Mouse (Mus musculus) forebrain, embryonic 15.5 days (tissue): Measurements from ENCODE around the gene Gm42906. TPM values are rescaled to one million over a fixed set of nuclear protein-coding genes. Genes with fewer than 3 reads are reported as not detected.

Source experiments
- ATAC-seq: fragments of 200-750 bp; cut with Nextera tagmentation; replicated peaks from 2 replicates; pipeline ENCODE4 v1.8.0; 2017; ENCODE audit warnings: mild to moderate bottlenecking, moderate TSS enrichment, moderate library complexity
- H3K27ac ChIP-seq: fragments of 300-500 bp; sonication (generic); replicated peaks from 2 replicates; pipeline ENCODE4 v1.5.1; 2015; ENCODE audit warnings: mild to moderate bottlenecking, inconsistent platforms
- H3K27me3 ChIP-seq: fragments of 300-500 bp; sonication (generic); 2 replicates; pipeline ENCODE4 v1.6.1; 2015; ENCODE audit warnings: inconsistent platforms
- H3K36me3 ChIP-seq: fragments of 300-500 bp; sonication (generic); 2 replicates; pipeline ENCODE4 v1.6.1; 2015; ENCODE audit warnings: mild to moderate bottlenecking, inconsistent platforms
- H3K4me1 ChIP-seq: fragments of 300-500 bp; sonication (generic); 2 replicates; pipeline ENCODE4 v1.6.1; 2015; ENCODE audit warnings: inconsistent platforms
- H3K4me2 ChIP-seq: fragments of 300-500 bp; sonication (generic); replicated peaks from 2 replicates; pipeline ENCODE4 v1.6.1; 2015; ENCODE audit warnings: mild to moderate bottlenecking, inconsistent platforms
- H3K4me3 ChIP-seq: fragments of 300-500 bp; sonication (generic); 2 replicates; pipeline ENCODE4 v1.5.1; 2015; ENCODE audit warnings: mild to moderate bottlenecking, inconsistent platforms
- H3K9ac ChIP-seq: fragments of 300-500 bp; sonication (generic); replicated peaks from 2 replicates; pipeline ENCODE4 v1.6.1; 2015; ENCODE audit warnings: mild to moderate bottlenecking, inconsistent platforms
- H3K9me3 ChIP-seq: fragments of 300-500 bp; sonication (generic); 2 replicates; pipeline ENCODE4 v1.6.1; 2016; ENCODE audit warnings: inconsistent platforms
- WGBS: fragments of 180-500 bp; shearing (Covaris S2); methylation state at CpG from one replicate; pipeline ENCODE4 v1.1.7; 2015; ENCODE audit warnings: mixed read lengths; 5-methylcytosine and 5-hydroxymethylcytosine counted together
- polyA plus RNA-seq: library from polyadenylated mRNA; unstranded; fragments of >200 nt; fragmentation: Nextera tagmentation; extraction: Ambion mirVana; gene quantifications from 2 replicates; pipeline ENCODE4 v1.2.1, GENCODE M21; 2015

Gm42906 gene
- polyA plus RNA-seq, 1 experiment from 2014 or later = not detected

DNA sequence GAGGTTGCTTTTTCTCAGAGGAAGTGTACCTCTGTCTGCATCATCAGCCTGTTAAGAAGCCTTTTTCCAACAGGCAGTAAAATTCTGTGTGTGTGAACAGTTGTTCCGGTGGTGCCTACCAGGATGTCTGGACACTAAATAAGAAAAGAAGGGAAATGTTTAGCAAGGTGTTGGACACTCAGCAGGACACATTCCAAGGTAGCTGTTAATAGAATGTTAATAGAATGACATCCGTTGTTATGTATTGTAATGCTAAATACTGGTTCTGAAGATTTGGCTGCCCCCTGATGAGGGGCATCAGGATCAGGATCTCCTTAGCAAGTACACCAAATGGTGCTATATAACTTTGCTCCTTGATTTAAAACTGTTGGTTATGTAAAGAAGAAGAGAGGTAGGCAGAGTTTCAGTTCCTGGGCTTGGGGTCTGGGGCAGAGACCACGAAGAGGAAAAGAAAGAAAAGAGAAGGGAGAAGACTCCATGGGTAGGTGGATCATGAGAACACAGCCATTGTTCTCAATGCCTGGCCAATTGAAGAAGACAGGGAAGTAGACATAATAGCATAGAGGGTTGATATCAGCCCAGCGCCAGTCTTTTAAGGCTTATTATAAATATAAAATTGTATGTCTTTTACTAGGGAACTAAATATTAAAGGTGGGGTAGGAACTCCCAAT is 204.1 kb downstream of the Gm42906 start:
- Histone ChIP-seq H3K36me3 (no peaks in the 10 kb centered on the region), H3K4me2 (no peak overlapping the region), H3K27me3 (no peaks in the 10 kb centered on the region), H3K4me3 (no peak overlapping the region), H3K27ac (no peak overlapping the region), H3K9me3 (no peaks in the 10 kb centered on the region), H3K4me1 (0 out of 2 replicates have a peak, but pooled peaks cover 3% of the 10 kb centered on the region), H3K9ac (no peak overlapping the region)
- no peak for ATAC-seq
- 67% methylated on average over 4 of the region's 4 CpGs for WGBS

DNA sequence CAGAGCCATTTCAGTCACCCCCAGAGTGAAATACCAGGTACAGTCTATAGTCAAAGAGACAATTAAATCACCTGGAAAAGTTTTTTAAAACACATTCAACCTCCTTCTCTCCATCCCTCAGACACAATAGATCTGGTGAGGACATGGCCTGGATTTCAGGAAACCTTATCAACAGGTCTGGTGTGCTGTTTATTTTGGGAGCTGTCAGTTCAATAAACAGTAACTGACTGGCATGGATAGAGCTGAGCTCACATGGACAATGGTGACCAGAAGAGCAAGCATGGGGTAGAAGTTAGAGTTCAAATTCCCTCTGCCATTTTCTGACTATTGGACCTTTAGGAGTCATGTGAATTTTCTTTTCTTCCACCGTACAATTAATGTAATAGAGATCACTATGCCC is 205.2 kb downstream of the Gm42906 start:
- Histone ChIP-seq H3K9me3 (no peaks in the 10 kb centered on the region), H3K4me1 (no peaks in the 10 kb centered on the region), H3K27ac (no peak overlapping the region), H3K4me2 (no peak overlapping the region), H3K4me3 (no peak overlapping the region), H3K9ac (no peak overlapping the region), H3K27me3 (no peaks in the 10 kb centered on the region), H3K36me3 (no peaks in the 10 kb centered on the region)
- no peak for ATAC-seq
- WGBS = 92% methylated on average over 1 of the region's 1 CpGs

DNA sequence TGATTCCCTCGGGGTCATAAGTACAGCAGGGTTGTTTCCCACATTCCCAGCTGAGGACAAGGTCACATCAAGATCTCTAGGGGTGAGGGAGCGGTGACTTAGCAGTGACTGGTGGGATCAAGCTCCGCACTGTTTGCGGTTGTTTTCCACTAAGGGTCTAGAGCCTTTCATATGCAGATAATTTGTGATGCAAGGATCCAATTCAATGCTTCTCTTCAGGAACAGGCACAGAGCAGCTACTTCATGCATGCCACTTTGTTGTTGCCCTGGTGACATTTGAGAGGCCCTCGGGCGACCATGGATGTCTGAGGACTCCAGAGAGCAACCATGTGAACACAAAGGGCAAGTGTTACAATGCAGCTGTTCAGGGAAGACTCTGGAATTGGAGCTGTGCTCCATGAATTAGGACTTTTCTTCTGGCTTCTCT is 209.3 kb downstream of the Gm42906 start:
- whole genome bisulfite sequencing = 15% methylated on average over 6 of the region's 6 CpGs
- ATAC-seq = peak; percentile 48; the same call in 1 of the 2 replicates
- Histone ChIP-seq H3K27ac (no peak overlapping the region), H3K9ac (no peak overlapping the region), H3K36me3 (no peaks in the 10 kb centered on the region), H3K4me2 (no peak overlapping the region), H3K4me3 (no peak overlapping the region), H3K4me1 (no peaks in the 10 kb centered on the region), H3K27me3 (no peaks in the 10 kb centered on the region), H3K9me3 (no peaks in the 10 kb centered on the region)

DNA sequence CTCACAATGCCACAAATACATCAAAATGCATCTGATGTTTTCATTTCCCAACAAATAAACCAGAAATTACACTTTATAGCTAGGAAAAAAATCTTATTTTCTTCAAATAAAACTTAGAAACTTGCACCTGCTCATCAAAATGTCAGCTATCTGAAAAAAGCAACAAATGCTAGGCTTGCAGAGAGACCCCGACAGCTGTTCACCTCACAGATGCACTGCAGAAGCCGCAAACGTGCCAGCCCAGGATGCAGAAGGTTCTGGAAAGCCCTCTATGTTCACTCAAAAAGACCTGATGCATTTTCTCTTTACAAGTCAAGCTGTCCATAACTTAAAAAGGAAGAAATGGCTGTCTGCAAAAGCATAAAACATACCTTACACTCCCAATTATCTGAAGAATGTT is 214.9 kb downstream of the Gm42906 start:
- ATAC-seq = no peak
- H3K9ac ChIP-seq = no peak overlapping the region
- no peak overlapping the region for H3K4me2 ChIP-seq
- no peaks in the 10 kb centered on the region for H3K36me3 ChIP-seq
- H3K27me3 ChIP-seq = no peaks in the 10 kb centered on the region
- no peak overlapping the region for H3K27ac ChIP-seq
- 79% methylated on average over 3 of the region's 3 CpGs for WGBS
- no peaks in the 10 kb centered on the region for H3K4me1 ChIP-seq
- no peak overlapping the region for H3K4me3 ChIP-seq
- H3K9me3 ChIP-seq = no peaks in the 10 kb centered on the region

DNA sequence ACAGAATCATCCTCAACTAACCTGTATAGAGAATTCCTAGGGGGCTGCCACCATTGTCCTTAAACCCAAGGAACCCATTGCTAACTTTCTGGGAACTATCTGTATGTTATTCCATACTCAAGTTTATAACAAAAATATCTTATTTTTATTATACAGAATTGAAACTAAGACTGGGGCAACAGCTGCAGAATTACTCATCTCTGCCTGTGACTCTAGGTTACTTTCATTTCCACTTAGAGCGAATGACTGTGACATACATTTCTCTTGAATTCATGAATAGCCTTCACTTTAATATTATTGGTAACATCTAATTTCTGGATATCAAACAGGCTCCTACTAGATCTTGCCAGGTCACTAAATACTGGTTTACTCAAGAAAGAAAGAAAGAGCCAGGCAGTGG is 217.1 kb downstream of the Gm42906 start:
- Histone ChIP-seq H3K27me3 (no peaks in the 10 kb centered on the region), H3K4me2 (no peak overlapping the region), H3K4me1 (no peaks in the 10 kb centered on the region), H3K9ac (no peak overlapping the region), H3K27ac (no peak overlapping the region), H3K36me3 (no peaks in the 10 kb centered on the region), H3K9me3 (no peaks in the 10 kb centered on the region), H3K4me3 (no peak overlapping the region)
- WGBS = 98% methylated on average over 1 of the region's 1 CpGs
- no peak for ATAC-seq

DNA sequence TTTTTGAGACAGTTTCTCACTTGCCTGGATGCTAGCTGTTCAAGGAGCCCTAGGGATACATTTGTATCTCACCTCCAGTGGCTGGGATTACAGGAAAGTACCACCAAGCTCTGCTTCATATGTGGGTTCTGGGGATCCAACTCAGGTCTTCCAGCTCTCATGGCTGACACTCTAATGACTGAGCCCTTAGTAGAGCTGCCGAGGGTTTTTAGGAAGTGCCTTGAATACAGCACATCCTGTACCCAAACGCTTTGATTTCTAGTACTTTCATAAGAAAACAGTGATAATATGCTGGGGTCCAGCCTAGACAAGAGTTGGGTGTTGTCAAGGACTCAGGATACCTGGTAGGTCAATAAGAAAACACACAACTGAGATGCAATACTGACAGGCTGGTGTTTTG is 217.9 kb downstream of the Gm42906 start:
- WGBS = 85% methylated on average over 2 of the region's 2 CpGs
- Histone ChIP-seq H3K27me3 (no peaks in the 10 kb centered on the region), H3K9me3 (no peaks in the 10 kb centered on the region), H3K9ac (no peak overlapping the region), H3K4me1 (no peaks in the 10 kb centered on the region), H3K36me3 (no peaks in the 10 kb centered on the region), H3K27ac (no peak overlapping the region), H3K4me3 (no peak overlapping the region), H3K4me2 (no peak overlapping the region)
- no peak for ATAC-seq

DNA sequence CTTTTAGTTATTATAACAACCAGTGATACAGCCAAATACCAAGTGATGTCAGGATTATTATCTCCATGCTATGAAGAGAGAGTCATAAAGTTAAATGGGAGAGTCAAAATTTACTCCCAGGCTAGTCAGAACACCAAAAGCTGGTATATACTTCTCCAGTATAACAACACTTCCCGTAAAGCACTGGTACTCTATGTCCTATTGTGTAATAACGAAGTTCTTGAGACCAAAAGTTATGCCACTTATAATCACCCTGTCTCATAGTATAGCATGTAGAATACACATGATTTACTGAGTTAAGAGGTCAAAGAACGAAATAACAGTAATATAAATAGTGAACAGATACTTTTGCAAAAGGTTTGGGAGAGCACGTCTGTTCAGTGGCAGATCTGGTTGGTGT is 222.9 kb downstream of the Gm42906 start:
- H3K27me3 ChIP-seq = no peaks in the 10 kb centered on the region
- no peak overlapping the region for H3K4me3 ChIP-seq
- H3K27ac ChIP-seq = no peak overlapping the region
- H3K36me3 ChIP-seq = no peaks in the 10 kb centered on the region
- H3K4me1 ChIP-seq = no peaks in the 10 kb centered on the region
- no peaks in the 10 kb centered on the region for H3K9me3 ChIP-seq
- WGBS = 93% methylated on average over 4 of the region's 4 CpGs
- no peak overlapping the region for H3K9ac ChIP-seq
- no peak for ATAC-seq
- no peak overlapping the region for H3K4me2 ChIP-seq

DNA sequence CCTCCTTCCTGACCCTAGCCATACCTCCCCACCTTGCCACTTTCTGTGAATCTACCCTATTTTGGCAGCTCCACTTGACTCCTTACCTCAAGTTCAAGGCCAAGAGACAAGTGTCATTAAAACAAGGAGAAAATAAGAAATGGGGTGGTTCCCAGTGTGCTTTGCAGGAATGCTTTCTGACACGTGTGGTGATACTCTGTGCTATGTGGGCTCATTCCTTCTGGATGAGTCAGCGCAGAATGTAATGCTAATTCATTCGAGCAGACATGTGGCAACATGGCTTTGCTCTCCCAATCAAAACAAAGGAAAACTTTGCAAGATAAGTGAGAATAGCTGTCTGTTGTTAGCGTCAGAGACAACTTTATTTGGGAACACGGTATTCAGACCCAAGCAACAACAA is 225.0 kb downstream of the Gm42906 start:
- Histone ChIP-seq H3K9me3 (no peaks in the 10 kb centered on the region), H3K4me2 (no peak overlapping the region), H3K9ac (no peak overlapping the region), H3K27me3 (no peaks in the 10 kb centered on the region), H3K27ac (no peak overlapping the region), H3K36me3 (no peaks in the 10 kb centered on the region), H3K4me3 (no peak overlapping the region), H3K4me1 (no peaks in the 10 kb centered on the region)
- no peak for ATAC-seq
- WGBS = 64% methylated on average over 5 of the region's 5 CpGs

DNA sequence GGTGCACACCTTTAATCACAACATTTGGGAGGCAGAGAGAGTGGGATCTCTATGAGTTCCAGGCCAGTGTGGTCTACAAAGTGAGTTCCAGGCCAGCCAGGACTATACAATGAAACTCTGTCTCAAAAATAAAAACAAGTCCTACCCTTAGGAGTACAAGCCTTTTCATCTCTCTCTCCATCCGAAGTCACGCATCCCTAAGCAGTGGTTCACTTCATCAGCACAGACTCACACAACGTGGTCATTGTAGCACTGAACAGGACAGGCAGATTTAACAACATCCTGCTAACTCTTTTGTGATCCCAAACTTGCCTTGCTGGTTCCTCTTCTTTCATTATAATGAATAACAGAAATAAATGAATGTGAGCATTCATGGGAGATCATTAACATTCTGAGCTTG is 226.7 kb downstream of the Gm42906 start:
- no peak for ATAC-seq

DNA sequence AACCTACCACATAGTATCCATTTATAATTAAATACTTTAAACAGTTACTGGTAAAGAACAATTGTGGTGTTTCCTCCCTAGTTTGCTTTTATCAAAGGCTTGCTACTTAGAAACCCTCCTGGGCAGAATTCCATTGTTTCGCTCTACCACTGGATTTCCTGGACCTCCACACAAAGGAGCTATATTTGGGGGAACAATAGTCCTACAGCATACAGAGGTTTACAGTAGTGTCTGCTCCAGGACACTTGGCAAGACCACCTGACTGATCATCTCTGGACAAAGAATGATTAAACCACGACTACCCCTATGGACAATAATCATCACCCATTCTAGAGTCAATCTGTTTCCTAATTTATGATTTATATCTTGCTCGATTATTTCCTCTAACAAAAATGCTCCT is 228.7 kb downstream of the Gm42906 start:
- Histone ChIP-seq H3K36me3 (no peaks in the 10 kb centered on the region), H3K9me3 (no peaks in the 10 kb centered on the region), H3K27me3 (no peaks in the 10 kb centered on the region), H3K27ac (no peak overlapping the region), H3K4me1 (no peaks in the 10 kb centered on the region), H3K4me2 (no peak overlapping the region), H3K9ac (no peak overlapping the region), H3K4me3 (no peak overlapping the region)
- 92% methylated on average over 3 of the region's 3 CpGs for WGBS
- no peak for ATAC-seq

More for the DNA sequence above, 226.7 kb downstream of the Gm42906 start:
- H3K27ac ChIP-seq = no peak overlapping the region
- WGBS = 49% methylated on average over 3 of the region's 3 CpGs
- H3K4me1 ChIP-seq = no peaks in the 10 kb centered on the region
- no peaks in the 10 kb centered on the region for H3K27me3 ChIP-seq
- H3K4me2 ChIP-seq = no peak overlapping the region
- H3K4me3 ChIP-seq = no peak overlapping the region
- no peak overlapping the region for H3K9ac ChIP-seq
- H3K9me3 ChIP-seq = no peaks in the 10 kb centered on the region
- no peaks in the 10 kb centered on the region for H3K36me3 ChIP-seq

DNA sequence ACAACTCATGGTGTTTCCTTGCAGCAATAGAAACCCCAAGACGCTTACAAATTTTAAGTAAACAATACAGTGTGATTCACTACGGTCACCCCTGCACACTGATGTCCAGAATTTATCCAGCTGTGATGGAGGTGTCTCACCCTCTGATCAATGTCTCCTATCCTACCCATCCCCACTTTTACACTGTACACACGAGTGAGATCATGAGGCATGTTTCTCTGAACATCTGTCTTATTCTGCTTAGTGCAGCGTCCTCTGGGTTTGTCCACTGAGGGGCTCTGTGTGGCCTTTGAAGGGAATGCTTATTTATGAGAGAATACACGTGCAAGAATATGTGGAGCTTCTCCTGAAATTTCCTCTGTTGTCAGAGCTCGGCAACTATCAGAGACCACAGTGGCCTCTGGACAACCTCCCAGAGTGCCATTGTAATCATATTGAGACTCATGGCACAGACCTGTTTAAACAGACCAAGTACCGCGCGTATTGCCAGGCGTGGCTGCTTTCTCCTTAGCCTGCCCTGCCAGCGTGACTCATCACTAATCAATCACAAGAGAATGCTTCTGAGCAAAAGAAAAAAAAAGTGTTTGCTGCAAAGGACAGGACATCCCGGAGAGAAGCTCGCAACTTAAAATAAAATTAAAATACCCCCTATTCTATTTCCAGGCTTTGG is 231.2 kb downstream of the Gm42906 start:
- H3K9ac ChIP-seq = no peak overlapping the region
- no peaks in the 10 kb centered on the region for H3K9me3 ChIP-seq
- no peak overlapping the region for H3K4me3 ChIP-seq
- no peak for ATAC-seq
- no peak overlapping the region for H3K27ac ChIP-seq
- H3K4me2 ChIP-seq = no peak overlapping the region
- H3K4me1 ChIP-seq = no peaks in the 10 kb centered on the region
- no peaks in the 10 kb centered on the region for H3K27me3 ChIP-seq
- H3K36me3 ChIP-seq = no peaks in the 10 kb centered on the region
- WGBS = 61% methylated on average over 13 of the region's 13 CpGs

DNA sequence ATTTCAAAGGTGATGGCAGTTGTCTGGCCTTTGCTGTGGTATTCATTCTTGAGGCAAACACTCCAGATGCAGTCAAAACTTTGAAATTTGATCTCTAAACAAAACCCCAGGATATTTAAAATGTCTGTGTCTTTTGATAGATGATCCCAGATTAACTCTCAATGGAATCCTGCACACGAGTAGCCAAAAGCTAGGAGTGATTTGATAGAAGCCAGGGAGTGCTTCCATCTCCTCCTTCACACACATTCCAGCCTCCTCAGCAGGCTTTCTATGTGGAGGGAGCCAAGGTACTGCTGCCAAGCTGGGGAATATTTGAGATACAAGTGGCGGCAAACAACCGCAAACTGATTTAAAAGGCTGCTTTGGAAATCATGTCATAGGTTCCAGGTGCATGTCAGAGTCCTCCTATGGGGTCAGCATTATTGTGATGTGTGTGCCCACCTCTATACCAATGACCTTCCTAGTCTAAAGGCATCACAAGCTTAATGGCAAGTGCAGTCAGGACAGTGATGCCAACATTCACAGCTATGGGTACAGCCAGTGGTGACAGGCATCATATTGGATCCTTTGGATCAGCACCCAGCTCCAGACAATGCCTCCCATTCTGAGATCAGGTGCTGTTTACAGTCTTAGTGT is 234.0 kb downstream of the Gm42906 start:
- WGBS = 58% methylated on average over 3 of the region's 3 CpGs
- no peaks in the 10 kb centered on the region for H3K9me3 ChIP-seq

More for the DNA sequence above, 234.0 kb downstream of the Gm42906 start:
- Histone ChIP-seq H3K36me3 (no peaks in the 10 kb centered on the region), H3K4me1 (peaks cover 9% of the 10 kb centered on the region), H3K27ac (no peak overlapping the region), H3K9ac (no peak overlapping the region), H3K4me2 (no peak overlapping the region), H3K27me3 (no peaks in the 10 kb centered on the region), H3K4me3 (no peak overlapping the region)
- no peak for ATAC-seq
